Mouse (Mus musculus): ENCODE results near the gene Ptcd3. TPM values are rescaled to one million over a fixed set of nuclear protein-coding genes. Genes with fewer than 3 reads are reported as not detected.
"Not testable (repeated sequence)": the region's sequence is repeated elsewhere in the genome, so short reads cannot be mapped to it uniquely, and the experiment has no call there.

Gene Ptcd3
- polyA plus RNA-seq, 1 experiment = 23.6 TPM

DNA sequence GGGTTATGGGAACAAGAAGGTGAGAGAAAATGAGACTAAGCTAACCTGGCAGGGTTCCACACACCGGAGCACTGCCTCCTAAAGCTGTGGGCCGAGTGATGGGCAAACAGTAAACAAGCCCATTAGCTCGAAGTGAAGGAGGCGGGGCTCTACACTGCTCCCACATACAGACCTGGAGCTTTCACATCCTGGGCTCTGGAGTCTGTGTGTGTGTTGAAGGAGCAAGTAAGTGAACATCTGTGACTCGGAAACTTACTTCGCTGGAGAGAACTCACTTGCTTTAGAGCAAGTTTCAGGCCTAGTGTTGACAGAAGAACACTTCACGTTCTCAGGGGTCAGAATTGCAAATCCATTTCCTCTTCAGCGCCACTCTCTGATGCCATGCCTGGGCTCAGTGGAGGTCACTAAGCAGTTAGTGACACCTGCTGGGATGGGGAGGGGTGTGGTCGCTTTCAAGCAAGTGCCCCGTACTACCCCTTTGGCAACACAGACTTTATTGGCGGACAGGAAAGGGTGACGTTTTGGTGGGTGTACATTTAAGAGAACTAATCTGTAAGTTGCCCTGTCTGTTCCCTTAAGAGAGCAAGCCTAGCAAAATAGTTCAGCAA lies 22.4 kb upstream of the Ptcd3 start:
- Histone ChIP-seq H3K36me3 (ENCODE audit: control insufficient read depth, insufficient read depth) (peaks cover 78% of the 10 kb centered on the region), H3K79me2 (ENCODE audit: control insufficient read depth, insufficient read depth) (no peaks in the 10 kb centered on the region), H3K79me3 (ENCODE audit: low read depth) (peaks cover 4% of the 10 kb centered on the region), H3K4me3 (ENCODE audit: insufficient read depth, poor library complexity, severe bottlenecking) (no peak overlapping the region), H3K27me3 (ENCODE audit: control insufficient read depth, insufficient read depth, insufficient read length) (no peaks in the 10 kb centered on the region), H3ac (ENCODE audit: control insufficient read depth, insufficient read length, low read depth) (no peak overlapping the region)
- TF ChIP-seq CEBPB (IDR thresholded peaks at IDR 0.05; ENCODE audit: low read depth) (no peak), CTCF (IDR thresholded peaks at IDR 0.05; ENCODE audit: control insufficient read depth, insufficient read depth, insufficient read length) (no peak), MAX (IDR thresholded peaks at IDR 0.05) (no peak), MYOG (IDR thresholded peaks at IDR 0.05; ENCODE audit: control insufficient read depth, extremely low read depth, insufficient read length) (no peak), MYOD1 (IDR thresholded peaks at IDR 0.05; ENCODE audit: control insufficient read depth, insufficient read length, low read depth) (no peak), USF1 (IDR thresholded peaks at IDR 0.05; ENCODE audit: low read depth) (no peak), FOSL1 (IDR thresholded peaks at IDR 0.05; ENCODE audit: insufficient read depth, low read length, poor library complexity, severe bottlenecking) (no peak)

DNA sequence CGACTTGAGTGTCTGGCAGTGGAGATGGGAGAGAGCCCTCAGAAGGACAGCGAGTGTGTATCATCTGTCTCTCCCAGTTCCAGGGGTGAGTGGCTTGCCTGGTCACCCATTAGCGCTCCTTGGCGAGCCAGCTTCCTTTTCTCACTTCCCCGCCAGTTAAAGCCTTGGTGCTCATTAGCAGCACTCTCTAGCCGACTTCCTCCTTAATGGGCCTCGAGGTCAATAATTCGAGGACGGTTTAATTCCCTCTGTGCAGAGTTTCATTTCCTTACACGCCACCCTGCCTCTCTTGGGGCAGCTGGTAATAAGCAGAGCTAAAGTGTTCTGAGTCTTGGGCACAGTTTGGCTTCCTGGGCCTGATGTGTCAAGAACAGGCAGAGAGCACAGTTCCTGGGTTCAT lies 21.5 kb upstream of the Ptcd3 start:
- Histone ChIP-seq H3K79me3 (ENCODE audit: low read depth) (peaks cover 2% of the 10 kb centered on the region), H3K79me2 (ENCODE audit: control insufficient read depth, insufficient read depth) (no peaks in the 10 kb centered on the region), H3K36me3 (ENCODE audit: control insufficient read depth, insufficient read depth) (peaks cover 69% of the 10 kb centered on the region), H3K4me3 (ENCODE audit: insufficient read depth, poor library complexity, severe bottlenecking) (no peak overlapping the region), H3ac (ENCODE audit: control insufficient read depth, insufficient read length, low read depth) (no peak overlapping the region), H3K27me3 (ENCODE audit: control insufficient read depth, insufficient read depth, insufficient read length) (no peaks in the 10 kb centered on the region)
- TF ChIP-seq MYOG (IDR thresholded peaks at IDR 0.05; ENCODE audit: control insufficient read depth, extremely low read depth, insufficient read length) (no peak), USF1 (IDR thresholded peaks at IDR 0.05; ENCODE audit: low read depth) (no peak), FOSL1 (IDR thresholded peaks at IDR 0.05; ENCODE audit: insufficient read depth, low read length, poor library complexity, severe bottlenecking) (no peak), CEBPB (IDR thresholded peaks at IDR 0.05; ENCODE audit: low read depth) (no peak), MAX (IDR thresholded peaks at IDR 0.05) (no peak), CTCF (IDR thresholded peaks at IDR 0.05; ENCODE audit: control insufficient read depth, insufficient read depth, insufficient read length) (no peak), MYOD1 (IDR thresholded peaks at IDR 0.05; ENCODE audit: control insufficient read depth, insufficient read length, low read depth) (no peak)

DNA sequence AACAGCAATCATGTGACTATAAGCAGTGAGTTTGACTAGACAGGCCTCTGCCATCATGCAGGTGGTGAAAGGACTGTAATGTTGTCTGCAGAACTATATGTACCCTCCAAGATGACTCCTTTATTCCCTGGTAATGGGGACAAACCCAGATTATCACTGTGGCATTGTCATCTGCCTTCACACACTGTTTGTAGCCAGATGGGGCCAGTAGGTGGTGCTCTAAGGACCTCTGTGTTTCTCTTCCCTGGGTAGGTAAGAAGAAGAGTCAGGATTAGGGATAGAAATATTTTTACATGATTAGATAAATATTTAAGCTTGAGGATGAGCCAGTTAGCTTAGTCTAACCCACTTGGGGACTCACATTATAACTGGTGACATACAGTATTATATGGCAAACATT lies 19.4 kb upstream of the Ptcd3 start:
- H3K4me3 ChIP-seq (ENCODE audit: insufficient read depth, poor library complexity, severe bottlenecking) = no peak overlapping the region
- TF ChIP-seq CTCF (IDR thresholded peaks at IDR 0.05; ENCODE audit: control insufficient read depth, insufficient read depth, insufficient read length) = peak; percentile 2
- no peak for TF ChIP-seq CEBPB (IDR thresholded peaks at IDR 0.05; ENCODE audit: low read depth)
- no peak for TF ChIP-seq FOSL1 (IDR thresholded peaks at IDR 0.05; ENCODE audit: insufficient read depth, low read length, poor library complexity, severe bottlenecking)

GRCm38 (mm10) chr6:71925233-71925632 lies 16.7 kb upstream of the Ptcd3 start:
- H3K79me3 ChIP-seq (ENCODE audit: low read depth); H3K27me3 ChIP-seq (ENCODE audit: control insufficient read depth, insufficient read depth, insufficient read length); H3ac ChIP-seq (ENCODE audit: control insufficient read depth, insufficient read length, low read depth); H3K79me2 ChIP-seq (ENCODE audit: control insufficient read depth, insufficient read depth); H3K4me3 ChIP-seq (ENCODE audit: insufficient read depth, poor library complexity, severe bottlenecking): not testable (repeated sequence)
- peaks cover 75% of the 10 kb centered on the region for H3K36me3 ChIP-seq (ENCODE audit: control insufficient read depth, insufficient read depth)

More for the DNA sequence above, 19.4 kb upstream of the Ptcd3 start:
- no peaks in the 10 kb centered on the region for H3K79me3 ChIP-seq (ENCODE audit: low read depth)
- H3K36me3 ChIP-seq (ENCODE audit: control insufficient read depth, insufficient read depth) = peaks cover 76% of the 10 kb centered on the region
- H3K79me2 ChIP-seq (ENCODE audit: control insufficient read depth, insufficient read depth) = no peaks in the 10 kb centered on the region
- H3K27me3 ChIP-seq (ENCODE audit: control insufficient read depth, insufficient read depth, insufficient read length) = no peaks in the 10 kb centered on the region
- no peak overlapping the region for H3ac ChIP-seq (ENCODE audit: control insufficient read depth, insufficient read length, low read depth)

DNA sequence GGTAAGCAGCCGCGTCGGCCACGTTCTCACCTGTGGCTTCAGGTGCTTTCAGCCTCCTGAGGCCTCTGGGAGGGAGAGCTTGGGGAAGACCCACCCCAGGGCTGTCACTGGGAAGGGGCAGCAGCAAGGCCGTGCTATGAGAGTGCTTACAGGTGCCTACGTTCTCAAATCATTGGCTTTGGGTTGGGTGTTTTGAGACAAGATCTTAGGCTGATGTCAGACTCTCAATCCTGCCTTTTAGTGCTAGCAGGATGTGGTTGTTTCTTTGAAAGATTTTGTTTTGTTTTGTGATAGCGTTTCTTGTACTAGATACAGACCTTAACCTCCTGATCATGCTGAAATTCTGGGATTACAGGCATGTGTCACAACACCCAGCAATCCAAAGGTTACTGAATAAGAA lies 12.2 kb upstream of the Ptcd3 start:
- Histone ChIP-seq H3K27me3 (ENCODE audit: control insufficient read depth, insufficient read depth, insufficient read length) (no peaks in the 10 kb centered on the region), H3K79me2 (ENCODE audit: control insufficient read depth, insufficient read depth) (no peaks in the 10 kb centered on the region), H3K4me3 (ENCODE audit: insufficient read depth, poor library complexity, severe bottlenecking) (no peak overlapping the region), H3K79me3 (ENCODE audit: low read depth) (no peaks in the 10 kb centered on the region), H3ac (ENCODE audit: control insufficient read depth, insufficient read length, low read depth) (no peak overlapping the region), H3K36me3 (ENCODE audit: control insufficient read depth, insufficient read depth) (peaks cover 58% of the 10 kb centered on the region)
- TF ChIP-seq CTCF (IDR thresholded peaks at IDR 0.05; ENCODE audit: control insufficient read depth, insufficient read depth, insufficient read length) (no peak), FOSL1 (IDR thresholded peaks at IDR 0.05; ENCODE audit: insufficient read depth, low read length, poor library complexity, severe bottlenecking) (no peak), MAX (IDR thresholded peaks at IDR 0.05) (no peak), USF1 (IDR thresholded peaks at IDR 0.05; ENCODE audit: low read depth) (no peak), CEBPB (IDR thresholded peaks at IDR 0.05; ENCODE audit: low read depth) (no peak)

DNA sequence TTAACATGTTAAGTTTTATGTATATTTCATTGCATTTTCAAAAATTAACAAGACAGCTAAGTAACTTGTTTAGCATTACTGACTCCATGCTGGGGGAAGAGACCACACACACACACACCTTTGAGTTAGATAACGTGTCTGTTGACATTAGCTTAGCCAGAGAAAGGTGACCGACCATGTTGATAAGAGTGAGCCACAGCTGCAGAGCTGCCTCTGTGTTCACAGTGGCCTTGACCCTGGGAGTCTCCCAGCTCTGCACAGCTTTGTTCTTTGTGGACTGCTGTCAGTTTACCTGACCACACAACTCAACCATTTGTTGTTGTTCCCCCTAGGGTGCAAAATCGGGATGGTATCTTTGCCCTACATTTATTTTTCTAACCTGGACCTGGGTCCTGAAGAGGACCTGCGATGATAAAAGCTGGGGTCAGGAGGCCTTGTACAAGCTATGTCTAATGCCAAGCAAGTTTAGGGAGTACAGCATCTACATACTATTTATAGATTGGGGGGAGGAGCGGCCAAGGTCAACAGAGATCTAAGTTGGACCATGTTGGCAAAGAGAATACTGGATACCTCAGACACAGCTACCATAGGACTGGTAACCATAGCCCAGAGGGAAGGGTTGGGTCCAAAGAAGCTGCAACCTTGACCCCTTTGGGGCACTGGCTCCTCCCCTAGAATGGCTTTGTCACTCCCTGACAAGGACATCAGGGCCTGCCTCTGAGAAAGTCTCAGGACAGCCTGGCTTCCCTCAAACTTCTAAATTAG lies 3.3 kb upstream of the Ptcd3 start:
- TF ChIP-seq FOSL1 (IDR thresholded peaks at IDR 0.05; ENCODE audit: insufficient read depth, low read length, poor library complexity, severe bottlenecking) (no peak), CEBPB (IDR thresholded peaks at IDR 0.05; ENCODE audit: low read depth) (no peak)
- Histone ChIP-seq H3K79me2 (ENCODE audit: control insufficient read depth, insufficient read depth) (peaks cover 56% of the 10 kb centered on the region), H3K4me3 (ENCODE audit: insufficient read depth, poor library complexity, severe bottlenecking) (no peak overlapping the region), H3K36me3 (ENCODE audit: control insufficient read depth, insufficient read depth) (peaks cover 33% of the 10 kb centered on the region), H3K27me3 (ENCODE audit: control insufficient read depth, insufficient read depth, insufficient read length) (no peaks in the 10 kb centered on the region), H3K79me3 (ENCODE audit: low read depth) (peaks cover 40% of the 10 kb centered on the region), H3ac (ENCODE audit: control insufficient read depth, insufficient read length, low read depth) (no peak overlapping the region)

Data from C2C12 (cell line).